Mouse (Mus musculus): ENCODE measurements around the gene Fam172a. TPM values are rescaled to one million over a fixed set of nuclear protein-coding genes. Genes with fewer than 3 reads are reported as not detected.

Fam172a gene
- polyA plus RNA-seq, 1 experiment from 2014 or later, result 22.8 TPM

DNA sequence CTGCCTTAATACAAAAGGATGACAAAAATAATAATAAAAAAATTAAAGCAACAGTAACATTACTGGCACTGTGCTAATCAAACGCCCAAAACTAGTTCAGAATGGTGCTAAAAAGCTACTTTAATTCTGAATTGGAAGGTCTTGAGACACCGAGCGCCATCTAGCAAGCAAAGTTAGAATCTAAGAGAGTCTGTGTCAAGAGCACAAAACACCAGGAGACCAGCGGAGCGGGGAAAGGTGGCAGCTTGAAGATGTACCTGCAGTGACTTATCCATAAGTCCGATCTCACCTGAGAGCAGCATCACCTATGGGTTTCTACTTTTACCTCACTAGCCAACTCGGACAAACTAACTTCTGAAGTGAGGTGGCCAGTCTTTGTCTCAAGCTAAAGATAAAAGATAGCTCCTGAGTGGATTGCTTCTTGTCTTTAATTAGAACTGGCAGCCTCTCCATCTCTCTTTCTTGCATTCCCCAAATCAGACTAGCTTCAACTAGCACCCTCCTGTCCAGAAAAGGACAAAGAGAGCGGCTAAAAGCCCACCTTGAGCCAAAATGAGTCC is 474.1 kb downstream of the Fam172a start:
- no peak overlapping the region for H3K27ac ChIP-seq (ENCODE audit: low read depth, low read length)
- no peak overlapping the region for H3K4me3 ChIP-seq (ENCODE audit: low read depth, low read length)
- H3K36me3 ChIP-seq (ENCODE audit: control insufficient read depth, insufficient read depth, low read length), result no peaks in the 10 kb centered on the region
- no peak overlapping the region for H3K9ac ChIP-seq (ENCODE audit: low read depth, low read length)
- H3K4me2 ChIP-seq, result no peak overlapping the region
- WGBS, result 3% methylated on average over 8 of the region's 8 CpGs
- peaks cover 81% of the 10 kb centered on the region for H3K27me3 ChIP-seq (replicated peaks; ENCODE audit: control insufficient read depth, insufficient read depth, low read length)
- H3K4me1 ChIP-seq (replicated peaks; ENCODE audit: control insufficient read depth, insufficient read depth, low read length), result no peaks in the 10 kb centered on the region
- ATAC-seq (replicated peaks; ENCODE audit: low FRiP score), result no peak
- no peak for DNase-seq (ENCODE audit: low spot score)
- no peaks in the 10 kb centered on the region for H3K9me3 ChIP-seq (ENCODE audit: control insufficient read depth, low read length)

DNA sequence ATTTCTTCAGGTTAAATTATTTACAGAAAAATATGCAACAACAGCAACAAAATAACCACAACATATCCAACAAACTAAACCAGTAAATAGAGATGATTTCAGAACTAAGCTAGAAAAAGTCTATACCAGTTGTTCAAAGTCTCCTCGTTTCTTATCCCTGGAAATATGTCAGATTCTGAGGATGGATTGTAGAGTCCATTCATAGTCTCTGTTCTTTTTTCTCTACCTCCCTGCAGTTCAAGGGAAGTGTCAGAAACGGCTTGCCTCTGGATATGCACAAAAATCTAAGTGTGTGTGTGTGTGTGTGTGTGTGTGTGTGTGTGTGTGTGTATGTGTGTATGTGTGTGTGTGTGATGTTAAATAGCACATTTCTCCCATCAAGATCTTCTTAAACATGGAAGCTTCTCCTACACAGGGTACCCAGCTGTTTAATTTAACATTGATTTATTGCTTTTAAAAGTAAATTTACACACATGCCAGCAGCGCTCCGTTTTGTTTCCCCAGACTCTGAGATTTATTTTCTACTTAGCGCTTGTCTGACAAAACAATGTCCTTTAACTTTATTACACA is 475.6 kb downstream of the Fam172a start:
- Histone ChIP-seq H3K9me3 (ENCODE audit: control insufficient read depth, low read length) (no peaks in the 10 kb centered on the region), H3K9ac (ENCODE audit: low read depth, low read length) (no peak overlapping the region), H3K4me3 (ENCODE audit: low read depth, low read length) (no peak overlapping the region), H3K4me2 (no peak overlapping the region), H3K4me1 (replicated peaks; ENCODE audit: control insufficient read depth, insufficient read depth, low read length) (no peaks in the 10 kb centered on the region), H3K36me3 (ENCODE audit: control insufficient read depth, insufficient read depth, low read length) (no peaks in the 10 kb centered on the region), H3K27ac (ENCODE audit: low read depth, low read length) (no peak overlapping the region), H3K27me3 (replicated peaks; ENCODE audit: control insufficient read depth, insufficient read depth, low read length) (peaks cover 82% of the 10 kb centered on the region)
- DNase-seq (ENCODE audit: low spot score) (no peak), ATAC-seq (replicated peaks; ENCODE audit: low FRiP score) (no peak)
- 17% methylated on average over 5 of the region's 5 CpGs for WGBS

DNA sequence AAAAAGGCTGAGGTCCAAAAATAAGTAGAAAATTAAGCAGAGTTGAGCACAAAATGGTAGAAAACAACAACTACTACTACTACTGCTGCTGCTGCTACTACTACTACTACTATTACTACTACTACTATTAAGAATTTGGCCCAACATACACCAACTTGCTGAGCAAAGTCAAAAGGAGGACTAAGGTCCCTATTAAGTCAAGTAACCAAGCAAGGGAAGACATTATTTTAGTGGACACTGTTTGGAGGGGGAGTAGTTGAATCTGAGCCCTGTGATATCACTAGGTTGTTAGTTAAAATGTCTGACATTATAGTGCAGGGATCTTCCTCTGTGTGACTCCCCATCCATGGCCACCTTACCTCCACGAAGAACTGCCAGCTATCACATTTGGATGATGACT is 476.2 kb downstream of the Fam172a start:
- H3K36me3 ChIP-seq (ENCODE audit: control insufficient read depth, insufficient read depth, low read length), result no peaks in the 10 kb centered on the region
- H3K27ac ChIP-seq (ENCODE audit: low read depth, low read length), result no peak overlapping the region
- no peak overlapping the region for H3K4me3 ChIP-seq (ENCODE audit: low read depth, low read length)
- WGBS, result 5% methylated on average over 1 of the region's 1 CpGs
- no peak overlapping the region for H3K9ac ChIP-seq (ENCODE audit: low read depth, low read length)
- no peak for DNase-seq (ENCODE audit: low spot score)
- no peak for ATAC-seq (replicated peaks; ENCODE audit: low FRiP score)
- H3K9me3 ChIP-seq (ENCODE audit: control insufficient read depth, low read length), result no peaks in the 10 kb centered on the region
- H3K27me3 ChIP-seq (replicated peaks; ENCODE audit: control insufficient read depth, insufficient read depth, low read length), result peaks cover 82% of the 10 kb centered on the region
- no peaks in the 10 kb centered on the region for H3K4me1 ChIP-seq (replicated peaks; ENCODE audit: control insufficient read depth, insufficient read depth, low read length)
- no peak overlapping the region for H3K4me2 ChIP-seq

GRCm38 (mm10) chr13:78178771-78179170 is 476.9 kb downstream of the Fam172a start:
- Histone ChIP-seq H3K9ac (ENCODE audit: low read depth, low read length) (no peak overlapping the region), H3K4me3 (ENCODE audit: low read depth, low read length) (no peak overlapping the region)
- no peak for ATAC-seq (replicated peaks; ENCODE audit: low FRiP score)

DNA sequence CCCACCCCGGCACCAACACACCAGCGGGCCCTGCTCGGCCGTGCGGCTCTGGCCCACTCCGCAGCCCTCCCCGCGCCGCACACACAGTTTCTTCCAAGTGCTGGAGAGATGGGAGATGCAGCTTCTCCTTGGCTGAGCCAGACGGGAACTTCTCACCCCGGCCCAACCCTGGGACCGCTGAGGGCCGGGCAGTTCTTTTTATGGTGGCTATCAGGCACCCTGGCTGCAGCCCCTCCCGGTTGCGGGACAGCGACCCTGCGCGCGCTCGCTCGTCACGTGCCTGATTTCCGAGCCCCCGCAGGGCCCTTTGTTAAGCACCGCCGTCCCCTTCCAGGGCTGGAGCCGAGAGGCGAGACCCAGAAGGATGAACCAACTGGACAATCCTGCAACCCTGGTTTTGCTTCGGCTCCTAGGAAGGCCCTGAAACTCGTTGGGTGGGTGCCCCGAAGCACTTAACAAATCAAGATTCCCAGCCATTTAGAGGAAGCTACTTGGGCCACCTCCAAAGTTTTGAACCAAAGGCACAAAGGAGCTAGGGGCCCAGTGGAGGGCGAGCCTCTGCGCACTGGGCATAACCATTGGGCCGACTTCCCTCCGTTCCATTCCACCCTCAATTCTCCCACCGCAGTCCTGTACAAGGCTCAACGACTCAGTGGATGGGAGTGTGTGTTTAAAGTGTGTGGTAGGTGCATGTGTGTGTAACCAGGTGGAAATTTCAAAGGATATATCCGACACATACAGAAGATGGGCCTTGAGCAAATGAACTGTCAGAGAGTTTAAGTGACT is 477.7 kb downstream of the Fam172a start:
- H3K4me1 ChIP-seq (replicated peaks; ENCODE audit: control insufficient read depth, insufficient read depth, low read length), result no peaks in the 10 kb centered on the region
- no peaks in the 10 kb centered on the region for H3K36me3 ChIP-seq (ENCODE audit: control insufficient read depth, insufficient read depth, low read length)
- WGBS, result 3% methylated on average over 38 of the region's 38 CpGs
- no peaks in the 10 kb centered on the region for H3K9me3 ChIP-seq (ENCODE audit: control insufficient read depth, low read length)
- no peak for ATAC-seq (replicated peaks; ENCODE audit: low FRiP score)
- DNase-seq (ENCODE audit: low spot score), result no peak
- peak overlapping the region; percentile 22 for H3K4me3 ChIP-seq (ENCODE audit: low read depth, low read length)
- peak overlapping the region; percentile 38 for H3K4me2 ChIP-seq
- peaks cover 86% of the 10 kb centered on the region for H3K27me3 ChIP-seq (replicated peaks; ENCODE audit: control insufficient read depth, insufficient read depth, low read length)
- H3K9ac ChIP-seq (ENCODE audit: low read depth, low read length), result no peak overlapping the region
- H3K27ac ChIP-seq (ENCODE audit: low read depth, low read length), result no peak overlapping the region

More at GRCm38 (mm10) chr13:78178771-78179170, 476.9 kb downstream of the Fam172a start:
- Histone ChIP-seq H3K27ac (ENCODE audit: low read depth, low read length) (no peak overlapping the region), H3K4me1 (replicated peaks; ENCODE audit: control insufficient read depth, insufficient read depth, low read length) (no peaks in the 10 kb centered on the region), H3K9me3 (ENCODE audit: control insufficient read depth, low read length) (no peaks in the 10 kb centered on the region), H3K27me3 (replicated peaks; ENCODE audit: control insufficient read depth, insufficient read depth, low read length) (peaks cover 84% of the 10 kb centered on the region), H3K36me3 (ENCODE audit: control insufficient read depth, insufficient read depth, low read length) (no peaks in the 10 kb centered on the region), H3K4me2 (no peak overlapping the region)
- 7% methylated on average over 5 of the region's 5 CpGs for WGBS
- no peak for DNase-seq (ENCODE audit: low spot score)

DNA sequence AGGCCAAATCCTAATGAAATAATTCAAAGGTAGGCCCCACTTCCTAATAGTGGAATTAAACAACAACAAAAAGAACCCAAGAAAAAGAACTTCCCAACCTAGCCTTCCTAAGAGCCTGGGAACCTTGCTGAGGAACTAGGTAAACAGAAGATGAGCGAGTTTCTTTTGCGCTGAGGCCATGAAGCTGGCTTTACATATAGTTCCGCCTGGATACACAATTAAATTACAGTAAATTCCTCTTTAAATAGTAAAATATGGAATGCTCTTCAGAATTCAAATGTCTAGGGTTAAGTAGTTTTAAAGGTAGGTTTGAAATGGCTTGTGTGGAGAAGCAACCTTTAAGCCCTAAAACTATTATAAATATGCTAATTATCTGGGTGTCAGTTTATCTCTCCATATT is 478.4 kb downstream of the Fam172a start:
- no peaks in the 10 kb centered on the region for H3K36me3 ChIP-seq (ENCODE audit: control insufficient read depth, insufficient read depth, low read length)
- ATAC-seq (replicated peaks; ENCODE audit: low FRiP score) (no peak), DNase-seq (ENCODE audit: low spot score) (no peak)
- no peak overlapping the region for H3K4me3 ChIP-seq (ENCODE audit: low read depth, low read length)
- peaks cover 88% of the 10 kb centered on the region for H3K27me3 ChIP-seq (replicated peaks; ENCODE audit: control insufficient read depth, insufficient read depth, low read length)
- no peaks in the 10 kb centered on the region for H3K4me1 ChIP-seq (replicated peaks; ENCODE audit: control insufficient read depth, insufficient read depth, low read length)
- H3K9me3 ChIP-seq (ENCODE audit: control insufficient read depth, low read length), result no peaks in the 10 kb centered on the region
- no peak overlapping the region for H3K27ac ChIP-seq (ENCODE audit: low read depth, low read length)
- no peak overlapping the region for H3K9ac ChIP-seq (ENCODE audit: low read depth, low read length)
- H3K4me2 ChIP-seq, result no peak overlapping the region
- WGBS, result 20% methylated on average over 3 of the region's 3 CpGs

DNA sequence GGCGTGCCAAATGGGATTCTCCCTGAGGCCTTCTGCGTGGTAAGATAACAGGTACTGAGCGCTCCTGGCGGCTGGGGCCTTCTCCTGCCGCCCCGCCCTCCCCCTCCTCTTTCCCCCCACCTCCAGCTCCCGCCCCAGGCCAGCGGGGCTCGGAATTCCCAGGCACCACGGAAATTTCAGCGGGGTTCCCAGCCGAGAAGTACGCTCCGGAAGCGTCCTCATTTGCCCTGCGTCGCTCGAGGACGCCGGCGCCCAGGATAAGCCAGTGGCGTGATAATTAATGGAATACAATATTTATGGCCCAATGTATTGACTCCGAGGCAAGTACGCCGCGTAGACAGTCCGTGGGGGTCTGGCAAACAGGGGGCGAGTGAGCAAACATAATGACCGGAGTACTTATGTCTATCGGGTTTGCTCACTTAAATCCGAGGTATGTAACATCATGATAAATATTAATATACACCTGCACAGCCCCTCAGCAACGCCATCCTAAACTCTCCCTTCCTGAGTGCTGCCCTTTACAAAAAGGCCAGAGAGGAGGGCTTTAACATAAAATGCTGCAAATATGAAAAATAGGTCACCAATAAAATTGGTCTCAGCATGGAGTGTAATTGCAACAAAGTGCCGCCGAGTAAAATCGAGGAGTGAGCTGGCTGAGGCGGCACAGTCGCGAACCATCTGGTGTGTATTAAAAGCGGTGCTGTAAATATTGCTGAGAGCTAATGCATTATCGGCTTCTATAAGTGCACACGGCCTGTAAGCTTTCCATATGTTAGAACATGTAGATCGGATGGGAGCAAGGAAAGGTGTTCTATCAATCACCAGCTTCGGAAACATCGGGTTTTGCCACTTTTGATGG is 479.5 kb downstream of the Fam172a start:
- H3K9me3 ChIP-seq (ENCODE audit: control insufficient read depth, low read length), result no peaks in the 10 kb centered on the region
- peak overlapping the region; percentile 28 for H3K4me2 ChIP-seq
- no peak overlapping the region for H3K27ac ChIP-seq (ENCODE audit: low read depth, low read length)
- H3K4me3 ChIP-seq (ENCODE audit: low read depth, low read length), result no peak overlapping the region
- WGBS, result 2% methylated on average over 44 of the region's 44 CpGs
- no peak overlapping the region for H3K9ac ChIP-seq (ENCODE audit: low read depth, low read length)
- H3K27me3 ChIP-seq (replicated peaks; ENCODE audit: control insufficient read depth, insufficient read depth, low read length), result peaks cover 93% of the 10 kb centered on the region
- H3K36me3 ChIP-seq (ENCODE audit: control insufficient read depth, insufficient read depth, low read length), result no peaks in the 10 kb centered on the region
- no peak for DNase-seq (ENCODE audit: low spot score)
- H3K4me1 ChIP-seq (replicated peaks; ENCODE audit: control insufficient read depth, insufficient read depth, low read length), result no peaks in the 10 kb centered on the region
- no peak for ATAC-seq (replicated peaks; ENCODE audit: low FRiP score)

DNA sequence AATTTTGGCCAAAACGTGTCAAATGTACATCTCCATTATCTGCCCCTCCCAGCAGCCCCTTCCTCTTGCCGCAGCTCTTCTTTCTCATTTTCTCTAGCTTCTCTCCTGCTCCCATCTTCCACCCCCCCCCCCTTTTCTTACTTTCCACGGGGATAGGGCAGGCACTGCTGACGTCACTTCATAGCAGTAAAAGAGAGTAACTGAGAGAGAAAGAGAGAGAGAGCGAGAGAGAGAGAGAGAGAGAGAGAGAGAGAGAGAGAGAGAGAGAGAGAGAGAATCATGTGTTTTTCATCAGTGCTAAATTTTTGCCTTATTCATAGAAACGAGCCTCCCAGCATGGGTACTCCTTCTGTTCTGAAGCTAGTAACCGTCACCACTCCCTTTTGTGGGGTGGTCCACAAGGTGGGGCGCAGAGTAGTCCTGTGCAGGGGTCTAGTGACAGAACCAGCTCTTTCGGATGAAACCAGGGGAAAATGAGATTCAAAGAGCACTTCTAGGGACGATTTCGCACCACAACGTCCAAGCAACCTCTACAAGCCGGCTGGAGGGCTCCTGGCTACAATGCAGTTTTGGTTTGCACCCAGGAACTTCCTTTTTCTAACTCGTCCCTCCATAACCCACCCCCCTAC is 480.2 kb downstream of the Fam172a start:
- Histone ChIP-seq H3K4me1 (replicated peaks; ENCODE audit: control insufficient read depth, insufficient read depth, low read length) (no peaks in the 10 kb centered on the region), H3K36me3 (ENCODE audit: control insufficient read depth, insufficient read depth, low read length) (no peaks in the 10 kb centered on the region), H3K9ac (ENCODE audit: low read depth, low read length) (no peak overlapping the region), H3K27ac (ENCODE audit: low read depth, low read length) (no peak overlapping the region), H3K27me3 (replicated peaks; ENCODE audit: control insufficient read depth, insufficient read depth, low read length) (peaks cover 96% of the 10 kb centered on the region), H3K9me3 (ENCODE audit: control insufficient read depth, low read length) (no peaks in the 10 kb centered on the region), H3K4me2 (no peak overlapping the region; the same call in 1 of the 2 replicates), H3K4me3 (ENCODE audit: low read depth, low read length) (no peak overlapping the region)
- WGBS, result 4% methylated on average over 14 of the region's 14 CpGs
- ATAC-seq (replicated peaks; ENCODE audit: low FRiP score), result no peak
- no peak for DNase-seq (ENCODE audit: low spot score)
